Mouse (Mus musculus) liver, postnatal 0 days (tissue): Measurements from ENCODE around the gene Adh7.

Experiments used
- CTCF ChIP-seq: sonication (generic); IDR thresholded peaks from 2 replicates; pipeline ENCODE4 v1.5.1; 2016; ENCODE audit warnings: antibody characterized with exemption, low read depth
- EP300 ChIP-seq: IDR thresholded peaks from 2 replicates; pipeline ENCODE4 v1.6.1; 2016; ENCODE audit warnings: antibody characterized with exemption, low read depth, mild to moderate bottlenecking

GRCm38 (mm10) chr3:138275100-138275499, 57.5 kb downstream of the Adh7 start:
- no peak for TF ChIP-seq CTCF
- no peak for TF ChIP-seq EP300
